Mouse (Mus musculus) lung, embryonic 14.5 days (tissue): ENCODE results near the gene Syp. TPM values are rescaled to one million over a fixed set of nuclear protein-coding genes. Genes with fewer than 3 reads are reported as not detected.

Experiments used
- ATAC-seq: fragments of 200-750 bp; cut with Nextera tagmentation; 2 replicates; pipeline ENCODE4 v1.8.0; 2017; ENCODE audit warnings: mild to moderate bottlenecking, moderate TSS enrichment, moderate library complexity; ENCODE audit not compliant: insufficient read depth
- DNase-seq: peaks from one replicate; pipeline ENCODE4 v3.0.0-alpha.2; 2015
- H3K27ac ChIP-seq: fragments of 300-500 bp; sonication (generic); 2 replicates; pipeline ENCODE4 v1.5.1; 2014; ENCODE audit warnings: low read depth, mild to moderate bottlenecking, moderate library complexity
- H3K27me3 ChIP-seq: fragments of 300-500 bp; sonication (generic); 2 replicates; pipeline ENCODE4 v1.6.1; 2014; ENCODE audit warnings: low read length, control low read depth; ENCODE audit not compliant: insufficient read depth
- H3K36me3 ChIP-seq: fragments of 300-500 bp; sonication (generic); 2 replicates; pipeline ENCODE4 v1.6.1; 2014; ENCODE audit warnings: control low read depth; ENCODE audit not compliant: insufficient read depth
- H3K4me1 ChIP-seq: fragments of 300-500 bp; sonication (generic); 2 replicates; pipeline ENCODE4 v1.6.1; 2014; ENCODE audit warnings: antibody characterized with exemption, control low read depth; ENCODE audit not compliant: insufficient read depth
- H3K4me2 ChIP-seq: fragments of 300-500 bp; sonication (generic); 2 replicates; pipeline ENCODE4 v1.6.1; 2014; ENCODE audit warnings: mild to moderate bottlenecking
- H3K4me3 ChIP-seq: fragments of 300-500 bp; sonication (generic); 2 replicates; pipeline ENCODE4 v1.5.1; 2014; ENCODE audit warnings: low read depth, low read length
- H3K9ac ChIP-seq: fragments of 300-500 bp; sonication (generic); 2 replicates; pipeline ENCODE4 v1.6.1; 2014
- H3K9me3 ChIP-seq: fragments of 300-500 bp; sonication (generic); 2 replicates; pipeline ENCODE4 v1.6.1; 2016; ENCODE audit warnings: low read depth, low read length, control low read depth
- CTCF ChIP-seq: IDR thresholded peaks from 2 replicates; pipeline ENCODE4 v1.5.1; 2016; ENCODE audit warnings: antibody characterized with exemption, low read depth
- WGBS: fragments of 180-500 bp; shearing (Covaris S2); extraction: QIAGEN DNeasy Blood & Tissue Kit; methylation state at CpG from one replicate; pipeline ENCODE4 v1.1.7; 2014; 5-methylcytosine and 5-hydroxymethylcytosine counted together
- polyA plus RNA-seq: library from polyadenylated mRNA; unstranded; fragments of >200 nt; fragmentation: Nextera tagmentation; extraction: Ambion mirVana; gene quantifications from 2 replicates; pipeline ENCODE4 v1.2.1, GENCODE M21; 2014

The Syp gene
- polyA plus RNA-seq, 1 experiment from 2014 or later, result 0.88 TPM

DNA sequence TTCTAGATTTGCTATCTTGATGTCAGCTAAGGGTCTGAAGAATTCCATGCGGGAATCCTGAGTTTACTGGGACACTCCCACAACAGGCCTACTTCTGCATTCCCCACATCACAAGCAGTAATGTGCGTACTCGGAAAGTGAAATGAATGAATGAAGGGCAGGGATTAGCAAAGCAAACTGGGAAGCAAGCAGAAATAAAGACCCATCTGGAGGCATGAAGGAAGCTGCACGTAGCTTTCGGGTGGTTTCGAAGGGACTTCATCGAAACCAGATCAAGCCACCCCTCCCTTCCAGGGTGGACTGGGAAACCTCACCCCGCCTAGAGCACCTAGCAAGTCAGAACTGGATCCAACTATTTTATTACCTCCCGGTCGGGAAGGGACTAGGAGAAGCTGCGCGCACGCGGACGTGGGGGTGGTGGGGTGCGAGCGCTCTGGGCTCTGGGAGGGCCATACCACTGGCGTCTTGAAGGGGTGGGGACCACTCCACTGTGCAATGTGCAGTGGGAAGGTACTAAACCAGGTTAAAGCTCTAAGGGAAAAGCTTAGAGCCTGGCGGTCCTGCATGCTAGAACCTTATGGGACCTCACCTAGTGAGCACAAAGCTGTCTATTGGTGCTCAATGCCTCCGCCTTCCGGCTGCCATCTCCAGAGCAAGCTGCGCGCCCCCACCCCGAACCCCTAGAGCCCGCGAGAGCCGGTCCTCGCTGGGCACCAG, 36.2 kb downstream of the Syp start:
- H3K4me1 ChIP-seq, result no peaks in the 10 kb centered on the region
- peak overlapping the region; percentile 27; the same call in 1 of the 2 replicates for H3K9ac ChIP-seq
- 25% methylated on average over 28 of the region's 28 CpGs for WGBS
- H3K27ac ChIP-seq, result peak overlapping the region; percentile 32; the same call in 1 of the 2 replicates
- H3K27me3 ChIP-seq, result no peaks in the 10 kb centered on the region
- ATAC-seq (peak; percentile 7; the same call in 1 of the 2 replicates), DNase-seq (no peak)
- H3K36me3 ChIP-seq, result no peaks in the 10 kb centered on the region
- H3K9me3 ChIP-seq, result no peaks in the 10 kb centered on the region
- TF ChIP-seq CTCF, result no peak; the same call in 1 of the 2 replicates
- peak overlapping the region; percentile 57 for H3K4me2 ChIP-seq
- peak overlapping the region; percentile 22 for H3K4me3 ChIP-seq

DNA sequence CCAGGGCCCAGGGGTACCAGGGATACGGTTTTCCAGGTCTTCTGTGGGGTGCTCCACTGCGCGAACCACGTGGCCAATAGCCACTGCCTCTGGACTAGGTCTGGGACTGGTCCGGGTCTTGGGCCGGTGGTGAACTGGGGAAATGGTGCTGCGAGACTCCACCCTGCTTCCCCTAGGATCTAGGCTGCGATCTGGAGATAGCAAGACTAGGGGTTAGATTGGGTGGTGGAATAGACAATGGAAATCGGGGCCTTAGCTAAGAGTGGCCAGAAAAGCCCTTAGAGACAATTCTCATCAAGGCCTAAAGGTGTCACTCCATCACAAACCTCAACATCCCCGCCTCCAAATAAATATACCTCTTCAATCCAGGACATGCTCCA, 36.7 kb downstream of the Syp start:
- ATAC-seq (no peak), DNase-seq (no peak)
- no peak for TF ChIP-seq CTCF
- H3K4me1 ChIP-seq, result no peaks in the 10 kb centered on the region
- H3K27ac ChIP-seq, result no peak overlapping the region
- H3K27me3 ChIP-seq, result no peaks in the 10 kb centered on the region
- no peaks in the 10 kb centered on the region for H3K9me3 ChIP-seq
- peak overlapping the region; percentile 57 for H3K4me2 ChIP-seq
- peak overlapping the region; percentile 22 for H3K4me3 ChIP-seq
- no peak overlapping the region for H3K9ac ChIP-seq
- H3K36me3 ChIP-seq, result no peaks in the 10 kb centered on the region
- 37% methylated on average over 10 of the region's 10 CpGs for WGBS

DNA sequence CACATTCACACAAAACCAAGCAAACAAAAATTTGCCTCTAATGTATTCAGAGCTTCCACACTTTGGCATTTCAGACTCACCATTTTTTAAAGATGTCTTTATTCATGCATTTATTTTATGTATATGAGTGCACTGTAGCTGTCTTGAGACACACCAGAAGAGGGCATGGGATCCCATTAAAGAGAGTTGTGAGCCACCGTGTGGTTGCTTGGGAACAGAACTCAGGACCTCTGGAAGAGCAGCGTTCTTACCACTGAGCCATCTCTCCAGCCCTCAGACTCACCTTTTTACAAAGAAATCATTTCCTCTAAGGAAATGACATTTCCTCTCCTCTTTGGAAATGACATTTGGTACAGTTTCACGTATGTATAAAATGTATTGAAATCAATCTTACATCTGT, 40.7 kb downstream of the Syp start:
- H3K4me1 ChIP-seq, result no peaks in the 10 kb centered on the region
- H3K4me2 ChIP-seq, result no peak overlapping the region
- H3K9me3 ChIP-seq, result no peaks in the 10 kb centered on the region
- DNase-seq, result no peak
- H3K27ac ChIP-seq, result no peak overlapping the region
- no peak overlapping the region for H3K4me3 ChIP-seq
- 32% methylated on average over 3 of the region's 3 CpGs for WGBS
- ATAC-seq, result no peak
- H3K36me3 ChIP-seq, result no peaks in the 10 kb centered on the region
- H3K27me3 ChIP-seq, result no peaks in the 10 kb centered on the region
- H3K9ac ChIP-seq, result no peak overlapping the region
- TF ChIP-seq CTCF, result peak; percentile 22; the same call in 1 of the 2 replicates

DNA sequence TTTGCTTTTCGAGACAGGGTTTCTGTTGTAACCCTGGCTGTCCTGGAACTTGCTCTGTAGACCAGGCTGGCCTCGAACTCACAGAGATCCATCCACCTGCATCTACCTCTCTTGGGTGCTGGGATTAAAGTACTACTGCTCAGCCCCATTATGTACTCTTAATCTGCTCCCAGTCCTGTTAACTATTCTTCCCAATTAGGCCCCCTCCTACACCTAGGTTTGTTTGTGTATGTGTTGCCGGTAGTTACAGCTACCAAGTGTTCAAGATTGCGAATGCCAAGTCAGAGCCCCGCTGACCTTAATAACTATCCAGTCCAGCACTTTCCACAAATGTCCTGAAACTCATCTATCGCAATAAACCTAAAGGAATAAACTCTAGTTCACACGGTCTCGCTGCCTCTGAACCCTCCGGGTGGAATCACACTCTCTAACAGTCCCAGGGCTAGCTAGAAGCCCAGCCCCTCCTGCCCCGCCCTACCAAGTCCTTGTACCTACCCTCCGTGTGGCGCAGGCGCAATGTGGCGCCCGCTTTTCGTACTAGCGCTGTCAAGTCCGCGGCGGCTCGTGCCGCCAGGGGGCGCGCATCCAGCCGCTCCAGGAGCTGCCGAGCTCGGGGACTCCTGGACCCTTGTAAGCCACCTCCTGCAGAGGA, 41.3 kb downstream of the Syp start:
- no peaks in the 10 kb centered on the region for H3K27me3 ChIP-seq
- H3K4me3 ChIP-seq, result peak overlapping the region; percentile 21
- WGBS, result 8% methylated on average over 27 of the region's 27 CpGs
- no peak overlapping the region for H3K9ac ChIP-seq
- ATAC-seq (peak; percentile 98), DNase-seq (peak; percentile 94)
- no peak overlapping the region for H3K27ac ChIP-seq
- H3K9me3 ChIP-seq, result no peaks in the 10 kb centered on the region
- no peaks in the 10 kb centered on the region for H3K4me1 ChIP-seq
- TF ChIP-seq CTCF, result peak; percentile 85
- peak overlapping the region; percentile 58 for H3K4me2 ChIP-seq
- H3K36me3 ChIP-seq, result no peaks in the 10 kb centered on the region

DNA sequence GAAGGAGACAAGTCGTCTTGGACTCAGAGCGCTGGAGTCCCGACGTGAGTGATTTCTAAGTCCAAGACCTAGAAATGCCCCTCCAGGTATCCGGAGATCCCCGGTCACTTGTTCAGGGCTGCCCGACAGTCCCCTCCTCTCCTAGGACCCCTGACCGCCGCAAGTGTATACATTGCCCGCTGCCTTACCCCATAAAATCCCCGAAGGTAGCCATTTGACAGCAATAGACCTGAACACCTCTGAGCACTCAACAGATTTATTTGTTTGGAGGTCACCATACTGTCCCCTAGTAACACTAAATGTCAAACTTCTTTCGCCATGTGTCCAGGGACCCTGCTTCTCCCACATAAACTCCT, 41.8 kb downstream of the Syp start:
- Histone ChIP-seq H3K4me1 (no peaks in the 10 kb centered on the region), H3K9ac (no peak overlapping the region), H3K4me3 (peak overlapping the region; percentile 21), H3K4me2 (peak overlapping the region; percentile 58), H3K27me3 (no peaks in the 10 kb centered on the region), H3K9me3 (no peaks in the 10 kb centered on the region), H3K27ac (no peak overlapping the region), H3K36me3 (no peaks in the 10 kb centered on the region)
- DNase-seq, result no peak
- 29% methylated on average over 11 of the region's 12 CpGs for WGBS
- no peak for ATAC-seq
- no peak for TF ChIP-seq CTCF

DNA sequence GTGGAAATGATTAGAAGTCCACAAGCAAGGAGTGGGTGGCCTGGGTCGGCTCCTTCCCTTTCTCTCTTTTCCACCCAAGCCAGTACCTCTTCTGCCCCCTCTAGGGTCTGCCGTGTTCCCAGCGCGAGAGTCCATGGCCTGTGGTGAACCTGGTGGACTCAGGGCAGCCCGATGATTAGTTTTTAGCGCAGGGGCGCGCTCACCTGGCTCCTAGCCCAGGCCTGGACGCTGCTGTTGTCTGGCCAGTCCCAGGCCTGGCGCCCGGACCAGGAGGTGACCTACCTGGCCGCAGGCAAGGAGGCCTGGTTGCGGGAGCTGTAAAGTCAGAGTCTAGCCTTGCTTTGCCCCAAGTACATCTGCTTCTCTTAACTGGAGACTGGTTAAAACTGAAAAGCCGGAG, 42.6 kb downstream of the Syp start, which contains the start of gene Magix:
Magix (minus strand) TSS at position 388 of the 400 bp plus-strand sequence.
- Histone ChIP-seq H3K4me2 (peak within 1 kb of the TSS; percentile 58), H3K36me3 (no peaks in the 10 kb centered on the region), H3K9ac (no peak within 1 kb of the TSS), H3K27me3 (no peaks in the 10 kb centered on the region), H3K9me3 (no peaks in the 10 kb centered on the region), H3K27ac (no peak within 1 kb of the TSS), H3K4me3 (peak within 1 kb of the TSS; percentile 21), H3K4me1 (no peaks in the 10 kb centered on the region)
- TF ChIP-seq CTCF, result no peak
- no peak for ATAC-seq
- WGBS, result 63% methylated on average over 14 of the region's 14 CpGs
- DNase-seq, result no peak

DNA sequence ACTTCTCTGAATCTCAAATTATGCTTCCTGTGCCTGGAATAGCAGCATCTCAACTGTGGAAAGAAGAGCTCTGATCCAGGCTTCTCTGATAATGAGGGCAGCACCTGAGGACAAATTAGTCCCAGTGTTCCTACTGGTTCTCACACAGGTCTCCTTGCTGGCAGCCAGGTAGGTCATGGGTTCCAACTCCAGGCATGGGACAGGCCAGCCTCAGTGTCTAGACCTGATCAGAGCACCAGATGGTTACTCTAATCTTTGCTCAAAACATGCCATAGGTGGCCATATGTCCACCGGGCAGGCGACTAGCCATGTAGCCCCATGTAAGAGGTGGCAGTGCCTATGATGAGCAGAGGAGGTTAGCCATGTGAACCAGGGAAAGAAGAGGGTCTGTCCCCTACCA, 50.0 kb downstream of the Syp start:
- WGBS, result 90% methylated on average over 2 of the region's 2 CpGs
- no peak overlapping the region for H3K27ac ChIP-seq
- no peaks in the 10 kb centered on the region for H3K27me3 ChIP-seq
- H3K9ac ChIP-seq, result no peak overlapping the region
- no peaks in the 10 kb centered on the region for H3K4me1 ChIP-seq
- no peak overlapping the region for H3K4me2 ChIP-seq
- ATAC-seq (no peak), DNase-seq (no peak)
- no peak for TF ChIP-seq CTCF
- no peaks in the 10 kb centered on the region for H3K36me3 ChIP-seq
- no peak overlapping the region for H3K4me3 ChIP-seq
- no peaks in the 10 kb centered on the region for H3K9me3 ChIP-seq
